Mouse (Mus musculus) small intestine, adult 2 months (tissue): ENCODE data around the gene Nphp4. TPM values are rescaled to one million over a fixed set of nuclear protein-coding genes. Genes with fewer than 3 reads are reported as not detected.
A peak's percentile ranks its signal among the peaks of the same experiment; 100 is the strongest.

ENCODE experiments used
- H3K27ac ChIP-seq: fragments of 200-500 bp; 2 replicates; pipeline ENCODE4 v1.5.1; 2012; ENCODE audit warnings: low read depth, low read length, control low read depth, inconsistent platforms; ENCODE audit not compliant: insufficient read depth
- H3K27me3 ChIP-seq: fragments of 200-500 bp; 2 replicates; pipeline ENCODE4 v1.6.1; 2012; ENCODE audit warnings: mild to moderate bottlenecking, moderate library complexity, low read length, inconsistent platforms; ENCODE audit not compliant: control insufficient read depth, insufficient read depth
- H3K36me3 ChIP-seq: fragments of 200-500 bp; 2 replicates; pipeline ENCODE4 v1.6.1; 2012; ENCODE audit warnings: mild to moderate bottlenecking, low read length, control low read depth, inconsistent platforms; ENCODE audit not compliant: control insufficient read depth, insufficient read depth
- H3K4me1 ChIP-seq: fragments of 200-500 bp; 2 replicates; pipeline ENCODE4 v1.6.1; 2012; ENCODE audit warnings: low read length, inconsistent platforms, mixed read lengths; ENCODE audit not compliant: control insufficient read depth, insufficient read depth, insufficient read length
- H3K4me3 ChIP-seq: fragments of 200-500 bp; 2 replicates; pipeline ENCODE4 v1.5.1; 2012; ENCODE audit warnings: low read depth, mild to moderate bottlenecking, control low read depth, inconsistent platforms, low read length, moderate library complexity
- CTCF ChIP-seq: fragments of 200-500 bp; IDR thresholded peaks from 2 replicates; pipeline ENCODE4 v1.5.1; 2012; ENCODE audit warnings: low read depth, mild to moderate bottlenecking, control low read depth, inconsistent platforms, low read length, moderate library complexity, mixed read lengths; ENCODE audit not compliant: insufficient replicate concordance, insufficient read length; ENCODE audit errors: extremely low read depth
- POLR2A ChIP-seq: fragments of 200-500 bp; IDR thresholded peaks from 2 replicates; pipeline ENCODE4 v1.6.1; 2012; ENCODE audit warnings: low read depth, mild to moderate bottlenecking, control low read depth, inconsistent platforms, low read length, moderate library complexity
- WGBS: fragments of 180-500 bp; shearing (Covaris S2); methylation state at CpG from one replicate; pipeline ENCODE4 v1.1.7; 2018; 5-methylcytosine and 5-hydroxymethylcytosine counted together
- polyA plus RNA-seq: library from polyadenylated mRNA; depleted of rRNA; stranded (reverse); fragments of >200 nt; gene quantifications from 2 replicates; pipeline ENCODE4 v1.2.3, GENCODE M21; 2012

The Nphp4 gene
- polyA plus RNA-seq, 1 experiment = 0.68 TPM

DNA sequence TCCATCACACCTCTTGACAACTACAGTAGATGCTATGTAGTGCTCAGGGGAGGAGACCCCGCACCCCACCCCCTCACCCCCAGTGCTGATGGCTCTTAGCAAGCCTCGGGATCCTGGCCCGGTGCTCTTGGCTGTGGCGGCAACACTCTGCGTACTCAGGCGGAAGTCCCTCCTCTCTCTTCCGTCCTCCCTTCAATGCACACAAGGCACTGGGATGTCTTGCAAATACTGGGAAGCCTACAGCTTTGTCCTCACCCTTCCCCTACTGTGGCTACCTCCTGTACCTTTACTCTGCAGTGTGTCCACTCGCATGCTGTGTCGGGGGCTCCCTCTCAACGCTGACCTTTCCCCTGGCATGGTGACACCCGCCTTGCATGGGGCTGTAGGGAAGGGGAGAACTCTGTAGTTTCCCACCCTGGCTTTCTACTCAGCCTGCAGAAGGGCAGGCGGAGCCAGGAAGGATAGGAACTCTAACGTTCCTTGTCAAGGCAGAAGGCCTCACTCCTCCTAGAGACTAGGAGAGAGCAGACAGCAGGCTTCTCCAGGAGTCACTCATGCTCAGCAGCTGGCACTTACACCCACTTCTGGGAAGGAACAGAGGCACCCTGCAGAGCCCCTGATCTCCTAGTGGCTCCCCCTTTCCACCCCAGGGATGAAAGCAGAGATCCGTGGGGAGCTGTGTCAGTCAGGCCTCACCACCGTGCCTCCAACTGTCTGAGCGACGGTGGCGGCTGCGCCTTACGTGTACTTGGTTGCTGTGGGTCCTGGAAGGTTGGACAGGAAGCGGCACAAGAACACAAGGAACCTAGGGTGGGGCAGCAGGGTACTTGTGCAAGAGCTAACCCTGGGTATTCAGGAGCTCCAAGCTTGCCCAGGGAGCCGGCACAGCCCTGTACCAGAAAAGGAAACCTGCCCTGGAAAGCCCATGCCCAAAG, 28.5 kb upstream of the Nphp4 start:
- TF ChIP-seq POLR2A (no peak), CTCF (no peak)
- Histone ChIP-seq H3K4me3 (peak overlapping the region; percentile 61), H3K27ac (peak overlapping the region; percentile 6), H3K36me3 (no peaks in the 10 kb centered on the region), H3K27me3 (no peaks in the 10 kb centered on the region), H3K4me1 (no peaks in the 10 kb centered on the region)
- 70% methylated on average over 22 of the region's 22 CpGs for WGBS

DNA sequence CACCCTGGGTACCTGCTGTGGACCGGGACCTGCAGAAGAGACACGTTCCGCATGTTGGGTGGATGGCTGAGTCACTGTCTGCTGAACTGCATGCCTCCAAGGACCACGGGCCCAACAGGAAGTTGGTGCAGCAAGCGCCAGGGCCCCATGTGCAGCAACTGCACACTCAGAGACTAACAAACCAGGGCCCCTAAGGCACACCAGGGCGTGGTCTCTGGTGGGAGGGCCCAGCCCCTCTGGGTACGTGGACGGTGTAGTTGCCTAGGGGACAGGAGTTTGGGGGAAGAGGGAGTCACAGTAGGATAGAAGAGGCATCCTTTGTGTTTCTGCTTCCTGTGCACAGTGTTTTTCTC, 27.9 kb upstream of the Nphp4 start:
- TF ChIP-seq POLR2A = no peak
- TF ChIP-seq CTCF = no peak
- Histone ChIP-seq H3K4me1 (no peaks in the 10 kb centered on the region), H3K27ac (peak overlapping the region; percentile 6; the same call in 1 of the 2 replicates), H3K4me3 (peak overlapping the region; percentile 61), H3K36me3 (no peaks in the 10 kb centered on the region), H3K27me3 (no peaks in the 10 kb centered on the region)
- 49% methylated on average over 8 of the region's 8 CpGs for WGBS

DNA sequence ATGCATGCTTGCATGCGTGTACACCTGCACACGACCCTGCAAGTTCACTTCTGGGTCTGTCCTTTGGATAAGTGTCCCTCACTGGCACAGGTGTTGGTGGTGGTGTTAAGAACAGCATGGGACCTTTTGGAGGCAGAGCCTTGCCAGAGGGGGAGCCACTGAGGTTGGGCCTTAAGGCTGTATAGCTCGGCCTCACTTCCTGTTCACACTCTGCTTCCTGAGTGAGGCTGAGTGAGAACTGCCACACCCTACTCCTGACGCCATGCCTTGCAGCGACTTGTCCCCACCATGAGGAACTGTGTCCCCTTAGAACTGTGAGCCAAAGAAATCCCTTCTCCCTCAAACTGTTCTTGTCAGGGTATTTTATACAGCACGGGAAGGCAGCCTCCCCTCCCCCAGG, 25.1 kb upstream of the Nphp4 start:
- Histone ChIP-seq H3K36me3 (no peaks in the 10 kb centered on the region), H3K4me3 (no peak overlapping the region), H3K27ac (no peak overlapping the region), H3K27me3 (no peaks in the 10 kb centered on the region), H3K4me1 (no peaks in the 10 kb centered on the region)
- 70% methylated on average over 6 of the region's 6 CpGs for WGBS
- no peak for TF ChIP-seq CTCF
- TF ChIP-seq POLR2A = no peak

DNA sequence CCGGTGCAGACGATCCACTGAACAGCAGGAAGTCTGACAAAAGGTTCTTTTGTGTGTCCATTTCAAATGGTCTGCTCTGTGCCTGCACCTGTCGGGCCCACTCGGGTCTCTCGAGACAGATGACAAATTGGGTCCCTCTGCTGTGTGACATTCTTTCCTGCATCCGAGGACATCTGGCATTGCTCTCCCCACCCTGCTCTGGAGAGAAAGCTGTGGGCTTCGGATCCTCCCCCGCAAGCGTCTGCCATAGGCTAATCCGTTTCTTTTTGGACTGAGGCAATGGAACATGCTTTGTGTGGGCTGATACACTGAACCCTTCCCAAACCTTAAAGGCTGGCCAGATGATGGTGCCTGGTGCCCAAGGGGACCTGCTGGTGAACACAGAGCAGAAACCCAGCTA, 23.4 kb upstream of the Nphp4 start:
- no peak overlapping the region for H3K27ac ChIP-seq
- no peaks in the 10 kb centered on the region for H3K4me1 ChIP-seq
- TF ChIP-seq CTCF = no peak
- no peak for TF ChIP-seq POLR2A
- no peak overlapping the region for H3K4me3 ChIP-seq
- H3K36me3 ChIP-seq = no peaks in the 10 kb centered on the region
- 74% methylated on average over 10 of the region's 10 CpGs for WGBS
- no peaks in the 10 kb centered on the region for H3K27me3 ChIP-seq

DNA sequence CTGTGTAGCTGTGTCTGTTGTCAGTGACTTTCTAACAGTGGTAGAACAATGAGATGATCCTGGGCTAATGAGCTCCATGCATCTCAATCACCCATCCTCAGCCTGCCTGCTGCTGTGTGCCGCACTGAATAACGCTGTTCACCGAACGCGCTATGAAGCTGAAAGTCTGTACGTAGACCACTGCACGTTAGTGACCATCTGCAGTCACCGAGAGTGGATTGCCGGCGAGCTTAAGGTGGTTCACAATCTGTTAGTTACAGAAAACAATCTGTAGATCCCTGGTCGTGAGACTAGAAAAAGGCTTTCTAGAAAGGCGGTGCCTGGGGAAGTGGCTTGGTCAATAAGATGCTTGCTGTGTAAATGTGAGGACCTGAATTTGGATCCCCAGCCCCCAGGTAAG, 22.4 kb upstream of the Nphp4 start:
- TF ChIP-seq POLR2A (no peak), CTCF (no peak)
- WGBS = 91% methylated on average over 12 of the region's 12 CpGs
- no peaks in the 10 kb centered on the region for H3K27me3 ChIP-seq

DNA sequence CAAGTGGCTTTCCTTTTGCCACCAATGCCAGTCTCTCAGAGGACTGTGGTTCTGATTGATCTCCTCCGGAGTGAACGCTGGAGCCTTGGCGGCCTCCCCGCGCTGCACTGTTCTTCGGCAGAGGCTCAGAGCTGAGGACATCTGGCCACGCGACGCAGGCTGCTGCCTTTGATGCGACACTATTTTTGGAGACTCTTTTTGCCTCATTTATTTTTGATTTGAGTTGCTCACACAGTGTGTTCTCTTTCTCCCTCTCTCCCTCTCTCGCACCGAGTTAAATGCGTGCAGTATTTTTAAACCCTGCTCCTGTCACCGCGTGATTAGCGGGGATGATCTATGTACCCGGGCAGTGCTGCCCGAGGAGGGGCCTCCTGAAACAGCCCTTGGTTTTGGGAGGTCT, 19.9 kb upstream of the Nphp4 start:
- H3K27ac ChIP-seq = no peak overlapping the region
- H3K27me3 ChIP-seq = no peaks in the 10 kb centered on the region
- H3K4me3 ChIP-seq = no peak overlapping the region
- H3K4me1 ChIP-seq = no peaks in the 10 kb centered on the region
- H3K36me3 ChIP-seq = no peaks in the 10 kb centered on the region
- 82% methylated on average over 18 of the region's 18 CpGs for WGBS
- no peak for TF ChIP-seq POLR2A
- TF ChIP-seq CTCF = no peak

More for the DNA sequence above, 22.4 kb upstream of the Nphp4 start:
- H3K4me3 ChIP-seq = no peak overlapping the region
- no peak overlapping the region for H3K27ac ChIP-seq
- H3K4me1 ChIP-seq = no peaks in the 10 kb centered on the region
- no peaks in the 10 kb centered on the region for H3K36me3 ChIP-seq

DNA sequence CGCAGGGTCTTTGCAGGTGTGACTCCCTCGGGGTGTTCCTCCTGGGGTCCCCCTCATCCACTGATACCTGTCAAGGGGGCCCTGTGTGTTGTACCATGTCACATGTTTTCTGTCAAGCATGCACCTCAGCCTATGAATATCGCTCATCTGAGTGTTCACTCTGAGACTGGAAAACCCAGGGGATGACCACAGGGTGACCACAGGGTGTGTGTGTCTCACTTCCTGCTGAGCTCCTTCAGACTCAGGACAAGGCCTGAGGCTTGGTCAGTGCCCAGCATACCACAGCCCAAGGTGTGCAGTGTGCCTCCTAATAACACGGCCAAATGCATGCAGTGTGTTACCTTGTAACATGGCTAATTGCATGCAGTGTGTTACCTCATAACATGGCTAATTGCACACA, 18.8 kb upstream of the Nphp4 start:
- WGBS = 90% methylated on average over 4 of the region's 4 CpGs
- no peak overlapping the region for H3K4me3 ChIP-seq
- no peaks in the 10 kb centered on the region for H3K36me3 ChIP-seq
- TF ChIP-seq CTCF = no peak
- no peak for TF ChIP-seq POLR2A
- no peak overlapping the region for H3K27ac ChIP-seq
- H3K4me1 ChIP-seq = no peaks in the 10 kb centered on the region
- H3K27me3 ChIP-seq = no peaks in the 10 kb centered on the region
